Mouse (Mus musculus) mature B cell (primary cell): Measurements from ENCODE around the gene Ddx19a.
"Not testable (repeated sequence)": the region's sequence is repeated elsewhere in the genome, so short reads cannot be mapped to it uniquely, and the experiment has no call there.

ENCODE experiments used
- in situ Hi-C: fragments of 300-500 bp; cut with MboI; formaldehyde crosslinking; loops from 2 replicates; pipeline ENCODE4 v1.14.3; 2019

Gene Ddx19a

DNA sequence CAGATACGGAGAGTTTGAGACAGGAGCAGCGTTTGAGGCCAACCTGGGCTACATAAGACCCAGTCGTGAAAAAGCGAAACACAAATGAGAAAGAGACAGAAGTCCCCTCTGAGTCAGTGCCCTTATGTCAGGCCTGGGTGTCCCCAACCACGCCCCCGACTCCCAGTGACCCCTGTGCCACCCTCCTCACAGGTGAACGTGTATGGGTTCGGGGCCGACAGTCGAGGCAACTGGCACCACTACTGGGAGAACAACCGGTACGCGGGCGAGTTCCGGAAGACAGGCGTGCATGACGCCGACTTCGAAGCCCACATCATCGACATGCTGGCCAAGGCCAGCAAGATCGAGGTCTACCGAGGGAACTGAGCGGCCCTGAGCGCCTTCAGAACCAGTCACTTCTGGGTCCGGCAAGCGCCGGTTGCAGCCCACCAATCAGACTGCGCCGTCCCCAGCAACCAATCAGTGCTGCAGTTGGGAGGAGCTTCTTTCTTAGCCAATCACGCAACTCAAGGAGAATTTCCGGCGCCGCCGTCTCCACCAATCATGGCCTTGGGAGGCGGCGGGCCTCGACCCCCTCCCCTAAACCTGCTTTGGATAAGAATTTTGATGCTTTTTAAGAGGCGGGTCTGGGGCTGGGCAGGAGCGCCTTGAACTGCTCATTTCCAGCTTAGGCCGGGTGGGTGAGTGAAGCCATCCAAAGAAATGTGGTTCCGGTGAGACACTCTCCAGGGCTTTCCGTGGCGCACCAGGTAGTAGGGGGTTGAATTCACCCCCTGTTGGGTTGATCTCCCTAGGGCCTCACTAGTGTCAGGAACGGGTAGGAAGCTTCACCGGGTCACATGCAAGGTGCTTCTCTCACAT, 27.5 kb downstream of the Ddx19a start:
- in situ Hi-C loops = no loop called here

DNA sequence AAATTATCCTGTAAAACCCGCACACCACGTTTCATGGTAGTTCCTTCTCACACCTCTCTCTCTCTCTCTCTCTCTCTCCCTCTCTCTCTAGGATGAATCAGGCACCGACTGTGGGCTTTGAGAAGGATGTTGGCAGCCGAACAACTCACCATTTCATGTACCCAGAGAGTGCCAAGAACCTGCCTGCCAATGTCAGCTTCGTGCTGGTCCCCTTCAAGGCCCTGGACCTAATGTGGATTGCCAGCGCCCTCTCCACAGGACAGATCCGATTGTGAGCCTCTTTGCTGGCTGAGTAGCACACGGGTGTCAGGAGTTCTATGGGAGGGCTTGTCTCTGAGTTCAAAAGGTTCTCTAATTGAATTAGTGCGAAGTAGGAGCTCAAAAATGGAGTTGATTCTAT, 30.3 kb downstream of the Ddx19a start:
- in situ Hi-C loops = no loop called here

DNA sequence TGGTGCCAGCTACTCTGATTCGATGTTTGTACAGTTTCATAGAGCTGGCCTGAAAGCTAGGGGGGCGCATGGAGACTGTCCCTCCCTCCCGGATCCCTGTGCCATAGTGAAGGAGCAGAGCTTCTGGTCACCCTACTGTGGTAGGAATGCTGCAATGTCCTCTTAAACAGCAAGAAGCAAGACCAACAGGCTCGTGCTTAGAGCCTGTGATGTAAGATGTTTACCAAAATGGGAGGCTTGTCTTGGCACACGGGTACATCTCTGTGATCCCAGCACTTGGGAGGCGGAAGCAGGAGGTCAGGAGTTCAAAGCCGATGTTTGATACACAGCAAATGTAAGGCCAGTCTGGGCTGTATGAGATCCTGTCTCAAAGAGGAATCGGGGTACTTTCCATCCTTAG, 31.0 kb downstream of the Ddx19a start:
- in situ Hi-C loops = no loop called here

DNA sequence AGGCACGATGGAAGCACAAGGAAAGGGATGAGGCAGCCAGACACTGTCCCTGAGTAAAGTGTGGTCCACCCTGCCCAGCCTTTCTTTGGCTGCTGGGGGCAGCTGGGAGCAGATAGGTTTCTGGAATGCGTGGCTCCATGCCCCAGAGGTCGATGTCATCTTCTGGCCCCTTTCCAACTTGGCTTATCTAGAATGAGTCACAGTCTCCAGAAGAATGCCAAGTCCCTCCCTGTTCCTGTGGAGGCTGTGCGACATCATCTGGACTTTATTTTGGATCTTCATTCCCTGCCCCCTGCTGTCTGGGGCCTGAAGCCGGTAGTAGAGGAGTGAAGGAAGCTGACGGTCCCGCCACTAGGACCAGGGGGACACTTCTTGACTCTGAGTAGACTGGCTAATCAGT, 32.0 kb downstream of the Ddx19a start:
- in situ Hi-C loops = no loop called here

DNA sequence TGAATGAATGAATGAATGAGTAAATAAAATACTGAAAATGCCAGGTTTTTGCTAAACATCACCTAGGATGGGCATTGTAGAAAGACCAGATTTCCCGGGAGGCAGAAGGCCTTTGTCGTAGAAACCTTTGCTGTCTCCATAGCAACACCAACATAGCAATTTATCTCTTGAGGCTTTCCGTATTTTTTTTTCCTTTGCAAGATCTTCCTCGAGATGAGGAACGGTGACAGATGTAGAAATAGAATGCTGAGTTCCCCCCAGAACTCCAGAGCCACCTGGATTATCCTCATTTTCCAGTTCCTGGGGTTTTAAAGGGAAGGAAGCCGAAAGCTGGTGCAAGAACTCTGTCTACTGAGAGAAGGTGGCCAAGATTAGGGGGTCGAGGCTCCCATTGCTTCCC, 32.9 kb downstream of the Ddx19a start:
- in situ Hi-C loops = no loop called here

DNA sequence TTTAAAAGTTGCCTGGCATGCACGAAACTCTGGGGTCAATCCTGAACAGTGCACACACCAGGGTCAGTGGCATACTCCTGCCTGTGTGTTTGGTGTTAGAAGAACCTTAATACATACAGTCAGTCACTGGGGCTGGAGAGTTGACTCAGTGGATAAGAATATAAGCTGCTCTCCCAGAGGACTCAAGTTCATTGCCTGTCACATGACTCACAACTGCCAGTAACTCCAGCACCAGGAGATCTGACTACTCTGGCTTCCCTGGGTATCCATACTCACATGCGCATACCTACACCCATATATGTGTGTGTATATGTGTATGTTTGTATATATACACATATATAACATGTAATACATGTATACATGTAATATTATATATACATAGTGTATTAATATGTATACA, 34.5 kb downstream of the Ddx19a start:
- in situ Hi-C loops = no loop called here

DNA sequence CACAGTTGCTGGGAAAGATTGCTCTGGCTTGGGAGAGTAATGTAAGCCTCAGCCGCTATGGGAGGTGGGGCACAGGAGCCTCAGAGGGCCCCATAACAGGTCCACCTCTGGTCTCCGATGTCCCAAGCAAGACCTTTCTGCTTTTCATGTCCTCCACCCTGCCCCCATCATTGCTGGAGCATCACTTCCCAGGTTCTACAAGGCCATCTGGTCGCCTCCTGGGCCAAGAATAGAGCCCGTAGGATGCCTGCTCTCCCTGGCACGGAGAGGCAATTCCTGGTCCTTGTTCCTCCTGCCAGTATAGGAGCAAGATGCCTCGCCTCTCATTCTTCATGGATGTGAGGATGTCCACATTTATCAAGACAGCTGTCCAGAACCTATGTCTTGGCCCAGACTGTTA, 37.7 kb downstream of the Ddx19a start:
- in situ Hi-C loops = no loop called here

DNA sequence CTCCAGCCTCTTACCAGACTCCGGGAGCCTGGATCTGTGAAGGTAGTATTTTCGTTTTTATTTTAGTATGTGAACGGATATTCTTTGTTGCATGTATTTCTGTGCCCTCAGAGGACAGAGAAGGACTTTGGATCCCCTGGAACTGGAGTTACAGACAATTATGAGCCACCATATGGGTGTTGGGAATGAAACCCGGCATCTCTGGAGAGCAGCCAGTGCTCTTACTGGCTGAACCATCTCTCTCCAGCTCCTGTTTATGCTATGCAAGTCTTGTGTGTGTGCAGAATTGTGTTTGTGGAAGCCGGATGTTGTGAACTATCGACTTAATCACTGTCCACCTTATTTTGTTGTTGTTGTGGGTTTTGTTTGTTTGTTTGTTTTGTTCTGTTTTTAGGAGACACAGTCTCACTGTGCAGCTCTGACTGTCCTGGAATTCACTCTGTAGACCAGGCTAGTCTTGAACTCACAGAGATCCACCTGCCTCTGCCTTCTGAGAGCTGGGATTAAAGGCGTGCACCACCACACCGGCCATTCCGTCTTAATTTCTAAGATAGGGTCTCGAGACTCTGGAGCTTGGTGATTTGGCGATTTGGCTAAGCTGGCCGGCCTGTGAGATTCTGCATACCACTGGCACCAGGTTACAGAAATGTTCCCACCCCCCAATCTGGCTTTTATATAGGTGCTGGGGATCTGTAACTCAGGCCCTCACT, 38.4 kb downstream of the Ddx19a start:
- in situ Hi-C loops = no loop called here

DNA sequence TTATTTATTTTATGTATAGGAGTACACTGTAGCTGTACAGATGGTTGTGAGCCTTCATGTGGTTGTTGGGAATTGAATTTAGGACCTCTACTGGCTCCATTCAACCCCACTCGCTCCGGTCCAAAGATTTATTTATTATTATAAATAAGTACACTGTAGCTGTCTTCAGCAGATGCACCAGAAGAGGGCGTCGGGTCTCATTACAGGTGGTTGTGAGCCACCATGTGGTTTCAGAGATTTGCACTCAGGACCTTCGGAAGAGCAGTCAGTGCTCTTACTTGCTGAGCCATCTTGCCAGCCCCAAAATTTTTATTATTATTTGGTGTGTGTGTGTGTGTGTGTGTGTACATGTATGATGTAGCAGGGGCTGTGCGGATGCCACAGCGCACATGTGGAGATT, 39.0 kb downstream of the Ddx19a start:
- in situ Hi-C loops = not testable (repeated sequence)

DNA sequence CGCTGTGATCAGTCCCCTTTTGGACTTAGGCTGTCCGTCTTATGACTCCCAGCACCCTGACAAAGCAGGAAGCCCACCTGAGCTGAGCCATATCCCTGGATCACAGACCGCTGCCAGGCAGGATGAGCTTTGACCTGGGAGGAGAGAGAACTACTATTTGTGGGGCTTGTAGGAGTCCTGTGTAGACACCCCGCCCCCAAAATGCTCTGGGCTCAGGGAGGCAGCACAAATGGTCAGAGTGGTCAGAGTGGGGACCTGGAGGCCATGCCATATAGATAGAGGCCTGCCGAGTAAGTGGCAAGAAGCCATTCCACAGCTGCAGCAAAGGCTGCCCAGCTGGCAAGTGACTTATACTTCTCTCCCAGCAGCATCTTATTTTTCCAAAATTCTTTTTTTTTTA, 39.5 kb downstream of the Ddx19a start:
- in situ Hi-C loops = no loop called here

DNA sequence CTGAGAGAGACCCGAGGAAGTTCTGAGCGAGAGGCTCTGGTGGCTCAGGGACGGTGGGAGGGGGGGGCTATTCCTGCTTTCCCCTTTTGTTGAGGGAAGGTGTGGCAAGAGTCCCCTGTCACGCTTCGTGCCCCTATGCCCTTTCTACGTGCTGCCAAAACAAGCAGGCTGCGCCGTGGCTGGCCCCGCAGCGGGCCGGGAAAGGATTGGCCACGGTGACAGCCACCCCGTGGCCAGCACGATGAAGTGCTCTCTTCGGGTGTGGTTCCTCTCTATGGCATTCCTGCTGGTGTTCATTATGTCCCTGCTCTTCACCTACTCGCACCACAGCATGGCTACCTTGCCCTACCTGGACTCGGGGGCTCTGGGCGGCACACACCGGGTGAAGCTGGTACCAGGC, 40.1 kb downstream of the Ddx19a start:
- in situ Hi-C loops = no loop called here

DNA sequence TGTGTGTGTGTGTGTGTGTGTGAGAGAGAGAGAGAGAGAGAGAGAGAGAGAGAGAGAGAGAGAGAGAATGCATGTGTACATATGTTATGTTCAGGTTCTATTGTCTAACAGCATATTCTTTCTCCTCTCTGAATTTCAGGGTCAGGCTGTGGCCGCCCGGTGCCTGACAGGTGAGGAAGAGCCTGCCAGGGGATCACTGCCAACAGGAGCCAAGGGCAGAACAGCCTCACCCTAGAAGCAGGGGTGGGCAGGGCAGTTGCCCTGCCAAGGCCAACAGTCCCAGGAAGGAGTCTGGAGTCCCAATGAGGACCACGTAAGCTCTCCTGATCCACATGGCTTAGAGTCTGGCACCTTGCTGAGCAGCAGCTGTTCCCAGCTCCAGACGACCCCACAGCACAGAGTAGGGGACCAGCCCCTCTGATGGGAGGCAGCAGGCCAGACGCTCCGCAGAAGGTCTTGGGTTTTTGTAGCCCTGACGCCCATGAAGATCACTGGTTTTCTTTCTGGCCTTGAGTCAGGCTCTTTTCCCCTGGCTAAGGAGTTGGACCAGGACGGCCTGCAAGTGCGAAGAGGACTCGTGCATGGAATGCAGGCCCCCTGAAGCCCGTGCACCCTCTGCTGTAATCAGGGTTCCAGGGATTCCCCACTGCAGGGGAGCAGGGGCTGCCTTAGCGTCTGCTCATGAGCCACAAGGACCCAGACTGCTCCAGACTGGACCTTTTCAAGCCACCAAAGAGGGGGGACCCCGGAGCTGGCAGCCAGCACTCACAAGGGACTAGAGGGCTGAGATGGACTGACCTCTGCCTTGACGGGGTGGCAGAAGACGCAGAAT, 40.8 kb downstream of the Ddx19a start:
- in situ Hi-C loops = no loop called here

DNA sequence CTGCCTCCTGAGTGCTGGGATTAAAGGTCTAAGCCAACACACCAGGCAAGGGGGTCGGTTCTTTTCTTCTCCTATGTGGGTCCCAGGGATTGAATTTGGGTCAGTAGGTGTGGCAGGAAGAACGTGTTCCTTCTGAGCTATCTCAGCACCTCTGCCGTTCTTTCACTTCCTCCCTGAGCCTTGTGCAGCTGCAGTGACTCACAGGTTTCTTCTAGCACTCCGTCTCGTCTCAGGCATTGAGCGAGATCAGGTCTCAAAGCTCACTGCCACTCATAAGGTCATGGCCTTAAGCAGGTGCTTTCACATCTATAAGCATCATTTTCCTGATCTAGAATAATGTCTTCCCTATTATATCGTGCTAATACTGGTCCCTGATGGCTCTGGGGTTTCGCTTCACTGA, 42.8 kb downstream of the Ddx19a start:
- in situ Hi-C loops = no loop called here

DNA sequence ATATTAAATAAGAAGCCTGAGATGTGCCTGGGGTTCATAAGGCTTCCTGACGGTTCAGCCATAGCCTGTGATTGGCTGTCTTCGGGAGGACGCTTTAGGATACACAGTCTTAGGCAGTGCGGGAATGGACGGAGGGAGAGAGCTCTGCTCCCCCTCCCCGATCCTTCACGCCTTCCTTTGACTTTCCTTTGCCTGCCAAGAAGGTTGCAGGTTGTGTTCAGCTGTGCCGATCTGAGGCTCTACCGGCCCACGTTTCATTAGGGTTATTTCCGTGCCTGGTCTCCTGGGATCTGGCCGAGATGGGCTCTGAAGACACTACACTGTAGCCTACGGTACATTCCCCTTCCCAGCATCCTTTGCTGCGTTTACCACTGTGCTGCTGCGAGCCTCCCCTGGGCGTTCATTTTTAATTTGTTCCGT, 47.5 kb downstream of the Ddx19a start:
- in situ Hi-C loops = no loop called here

DNA sequence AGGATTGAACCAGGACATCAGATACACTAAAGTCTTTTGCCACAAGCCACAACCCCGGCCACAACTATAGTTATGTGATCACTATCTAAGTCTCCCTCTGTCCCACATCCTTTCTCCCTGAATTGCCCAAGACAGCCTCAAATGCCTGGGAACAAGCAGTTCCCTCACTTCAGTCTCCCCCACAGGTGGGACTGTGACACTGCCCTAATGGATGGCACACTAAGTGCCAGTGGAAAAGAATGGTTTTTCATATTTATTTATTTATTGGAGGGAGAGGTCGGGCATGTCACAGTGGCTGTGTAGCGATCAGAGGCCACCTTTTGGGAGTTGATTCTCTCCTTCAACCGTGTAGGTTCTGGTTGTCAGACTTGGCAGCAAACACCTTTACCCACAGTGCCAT, 51.9 kb downstream of the Ddx19a start:
- in situ Hi-C loops = no loop called here

DNA sequence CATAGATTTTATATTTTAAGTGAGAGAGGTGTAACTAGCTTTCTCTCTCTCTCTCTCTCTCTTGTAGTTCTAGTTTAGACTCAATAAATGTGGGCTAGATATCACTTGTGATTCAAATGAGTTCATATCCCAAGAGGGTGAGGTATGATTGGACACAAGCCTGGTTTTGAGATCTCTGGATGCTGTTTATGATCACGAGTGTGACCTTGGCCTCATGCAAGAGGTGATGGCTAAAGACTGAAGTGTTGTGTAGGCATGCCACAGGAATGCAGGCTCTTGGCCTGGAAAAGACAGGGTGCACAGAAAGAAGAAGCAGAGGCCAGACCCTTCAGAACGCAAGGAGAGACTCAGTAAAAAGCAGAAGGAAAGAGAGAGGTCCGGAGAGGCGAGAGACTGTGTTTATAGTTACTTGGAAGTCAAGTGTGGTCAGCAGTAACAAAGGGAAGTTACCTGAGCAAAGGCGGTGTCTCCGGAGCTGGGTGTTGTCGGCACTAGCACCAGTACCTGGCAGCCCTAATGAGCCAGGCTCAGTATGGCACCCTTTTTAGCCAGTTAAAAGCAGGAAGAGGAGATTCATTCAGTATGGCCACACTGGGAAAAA, 53.2 kb downstream of the Ddx19a start:
- in situ Hi-C loops = no loop called here

DNA sequence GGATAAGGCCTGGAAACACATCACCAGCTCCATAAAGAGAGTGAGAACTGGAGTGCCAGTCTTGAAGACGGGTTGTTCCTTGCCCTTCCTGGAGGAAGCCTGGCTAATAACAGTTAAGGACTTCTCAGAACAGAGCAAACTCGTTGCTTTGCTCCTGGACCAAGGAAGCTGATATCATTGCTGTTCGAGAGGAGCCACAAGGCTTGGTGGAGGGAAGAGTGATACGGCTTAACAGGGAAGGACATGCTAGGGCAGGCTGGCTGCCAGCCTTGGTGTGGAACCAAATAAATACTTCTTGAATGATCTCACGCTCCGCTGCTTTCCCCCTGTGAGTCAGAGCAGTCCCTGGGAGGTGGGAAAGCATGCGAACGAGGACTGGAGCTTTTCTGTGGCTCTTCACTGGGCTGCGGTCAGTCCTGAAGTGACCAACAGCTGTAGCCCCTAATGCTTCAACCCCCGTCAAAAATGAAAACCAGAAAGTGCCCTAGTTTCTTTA, 56.1 kb downstream of the Ddx19a start:
- in situ Hi-C loops = no loop called here

DNA sequence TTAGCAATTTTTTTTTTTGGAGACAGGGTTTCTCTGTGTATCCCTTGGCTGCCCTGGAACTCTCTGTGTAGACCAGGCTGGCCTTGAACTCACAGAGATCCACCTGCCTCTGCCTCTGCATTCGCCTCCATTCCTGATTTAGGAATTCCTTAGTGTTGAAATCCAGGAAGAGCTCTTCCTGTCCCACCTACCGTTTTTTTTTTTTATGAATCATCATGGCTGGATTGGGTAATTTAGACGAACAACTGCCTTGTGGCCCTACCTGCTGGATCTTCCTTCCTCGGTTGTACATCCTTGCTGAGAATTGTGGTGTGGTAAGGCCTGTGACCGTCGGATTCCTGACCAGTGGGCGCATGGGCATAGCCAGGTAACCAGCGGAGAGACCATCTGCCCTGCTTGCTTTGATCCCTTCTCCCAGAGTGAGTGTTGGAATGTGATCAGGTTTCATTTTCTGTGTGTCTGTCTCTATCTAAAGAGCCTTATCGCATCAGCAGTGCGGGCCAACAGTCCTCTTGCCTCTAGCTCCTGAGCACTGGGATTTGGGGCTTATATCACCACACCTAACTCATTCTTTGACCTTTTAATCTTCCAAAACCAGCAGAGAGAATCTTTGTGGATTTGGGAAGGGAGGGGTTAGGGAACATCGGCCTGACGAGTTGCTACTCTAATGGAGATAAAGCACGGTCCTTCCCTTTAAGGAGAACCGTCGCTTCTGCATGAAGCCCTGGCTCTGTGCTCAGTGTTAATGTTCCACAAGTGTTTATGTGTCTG, 56.7 kb downstream of the Ddx19a start:
- in situ Hi-C loops = no loop called here

DNA sequence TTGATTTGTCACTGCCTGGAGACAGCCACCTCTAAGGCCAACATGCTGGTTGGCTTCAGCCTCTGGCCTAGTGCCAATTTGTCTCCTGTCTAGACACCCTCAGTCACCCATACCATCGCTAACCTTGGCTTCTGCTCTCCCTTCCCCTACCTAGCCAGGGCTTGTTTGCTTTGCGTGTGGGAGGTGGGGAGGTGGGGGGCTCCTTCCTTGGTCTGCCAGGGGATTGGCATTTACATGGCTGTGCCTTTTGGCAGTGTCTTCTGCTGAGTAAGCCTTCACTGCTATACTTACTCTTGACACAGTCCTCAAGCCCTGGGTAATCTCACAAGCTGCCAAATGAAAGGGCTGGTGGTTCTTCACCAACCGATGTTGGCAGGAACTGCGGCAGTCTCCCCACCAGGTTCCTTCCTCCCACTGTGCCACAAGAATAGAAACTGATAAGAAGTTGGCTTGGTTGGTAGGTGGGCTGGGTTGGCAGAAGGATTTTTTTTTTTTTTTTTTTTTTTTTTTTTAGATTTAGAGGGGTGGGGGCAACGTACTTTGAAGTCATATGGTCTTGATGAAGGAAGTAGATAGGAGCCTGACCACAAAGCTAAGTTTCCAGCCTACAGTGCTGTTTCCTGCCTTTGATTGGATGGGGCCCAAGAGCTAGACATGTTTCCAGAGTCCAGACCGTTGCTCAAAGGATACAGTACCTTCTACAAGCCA, 58.6 kb downstream of the Ddx19a start:
- in situ Hi-C loops = no loop called here

DNA sequence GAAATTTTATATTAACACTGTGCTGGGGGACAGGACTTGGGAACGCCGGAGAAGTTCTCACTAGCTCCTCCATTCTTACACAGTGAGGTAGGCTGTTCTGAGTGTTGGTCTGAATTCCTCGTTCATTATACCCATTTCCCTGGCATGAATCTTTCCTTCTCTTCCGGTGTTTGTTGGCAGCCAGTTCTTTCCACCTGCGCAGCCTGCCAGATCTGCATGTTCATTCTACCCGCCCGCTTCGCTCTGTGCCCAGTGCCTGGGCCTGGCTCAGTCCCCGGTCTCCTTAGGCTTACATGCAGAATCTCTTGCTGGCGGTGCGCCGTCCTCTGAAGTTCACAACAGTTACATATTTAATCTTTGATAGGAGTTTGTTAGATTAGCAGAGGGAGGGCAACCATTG, 61.4 kb downstream of the Ddx19a start:
- in situ Hi-C loops = no loop called here

DNA sequence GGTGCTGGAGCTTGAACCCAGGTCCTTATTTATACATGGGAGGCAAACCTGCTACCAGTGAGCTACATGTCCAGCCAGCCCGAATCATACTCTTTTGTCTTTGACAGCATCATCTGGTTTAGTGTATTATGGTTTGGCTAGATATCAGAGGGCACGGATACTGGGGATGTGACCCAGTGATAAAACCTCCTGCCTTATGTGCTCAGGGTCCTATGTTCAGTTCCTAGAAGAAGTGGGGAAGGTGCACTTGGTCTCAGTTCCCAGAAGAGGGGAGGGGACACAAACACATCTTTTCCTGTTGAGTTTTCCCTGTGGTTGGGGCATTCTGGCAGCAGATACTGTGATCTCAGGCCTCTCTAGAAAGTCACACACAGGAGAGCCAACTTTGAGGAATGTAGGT, 64.3 kb downstream of the Ddx19a start:
- in situ Hi-C loops = no loop called here
